Mouse (Mus musculus) bone marrow macrophage, adult 2 months (primary cell): Measurements from ENCODE around the gene Plin4.

ENCODE experiments used
- CTCF ChIP-seq: IDR thresholded peaks from 2 replicates; pipeline ENCODE4 v1.5.1; 2012; ENCODE audit warnings: low read depth, mild to moderate bottlenecking, low read length, moderate library complexity
- POLR2A ChIP-seq: IDR thresholded peaks from 2 replicates; pipeline ENCODE4 v1.6.1; 2012; ENCODE audit warnings: mild to moderate bottlenecking, low read depth, low read length, borderline replicate concordance

DNA sequence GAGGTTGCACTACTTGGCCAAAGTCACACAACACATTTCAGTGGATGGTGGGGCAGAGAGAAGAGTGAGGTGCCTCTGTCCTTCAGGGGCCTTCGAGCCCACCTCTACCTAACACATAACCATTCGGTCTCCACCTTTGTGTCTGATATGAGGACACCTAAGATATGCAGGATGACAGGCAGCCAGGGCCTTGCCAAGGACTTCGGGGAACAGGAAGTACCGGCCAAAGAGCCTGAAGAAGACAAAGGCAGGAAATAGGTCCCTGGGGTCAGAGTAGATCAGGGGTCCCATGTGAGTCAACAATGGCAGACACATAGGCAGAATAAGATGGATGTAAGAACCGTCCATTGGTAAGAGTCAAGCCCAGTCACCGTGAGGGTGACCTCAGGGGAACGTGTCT is 27.0 kb upstream of the Plin4 start:
- TF ChIP-seq CTCF, result no peak
- TF ChIP-seq POLR2A, result no peak
